Mouse (Mus musculus) embryonic facial prominence, embryonic 12.5 days (tissue): Measurements from ENCODE around the gene Sh3bp2. TPM values are rescaled to one million over a fixed set of nuclear protein-coding genes. Genes with fewer than 3 reads are reported as not detected.
A peak's percentile ranks its signal among the peaks of the same experiment; 100 is the strongest.

ENCODE experiments used
- ATAC-seq: fragments of 200-750 bp; cut with Nextera tagmentation; 2 replicates; pipeline ENCODE4 v1.8.0; 2017; ENCODE audit not compliant: insufficient number of reproducible peaks, insufficient read depth, low FRiP score, low TSS enrichment
- H3K27ac ChIP-seq: fragments of 300-500 bp; sonication (generic); 2 replicates; pipeline ENCODE4 v1.5.1; 2016; ENCODE audit warnings: mild to moderate bottlenecking
- H3K27me3 ChIP-seq: fragments of 300-500 bp; sonication (generic); 2 replicates; pipeline ENCODE4 v1.6.1; 2016; ENCODE audit warnings: mild to moderate bottlenecking, moderate library complexity
- H3K36me3 ChIP-seq: fragments of 300-500 bp; sonication (generic); 2 replicates; pipeline ENCODE4 v1.6.1; 2016; ENCODE audit warnings: mild to moderate bottlenecking
- H3K4me1 ChIP-seq: fragments of 300-500 bp; sonication (generic); 2 replicates; pipeline ENCODE4 v1.6.1; 2016
- H3K4me2 ChIP-seq: fragments of 300-500 bp; sonication (generic); replicated peaks from 2 replicates; pipeline ENCODE4 v1.6.1; 2016; ENCODE audit warnings: mild to moderate bottlenecking, moderate library complexity
- H3K4me3 ChIP-seq: fragments of 300-500 bp; sonication (generic); 2 replicates; pipeline ENCODE4 v1.5.1; 2016; ENCODE audit warnings: mild to moderate bottlenecking
- H3K9ac ChIP-seq: fragments of 300-500 bp; sonication (generic); 2 replicates; pipeline ENCODE4 v1.6.1; 2016; ENCODE audit warnings: mild to moderate bottlenecking, moderate library complexity
- H3K9me3 ChIP-seq: fragments of 300-500 bp; sonication (generic); 2 replicates; pipeline ENCODE4 v1.6.1; 2016; ENCODE audit warnings: mild to moderate bottlenecking, moderate library complexity
- WGBS: fragments of 180-500 bp; shearing (Covaris S2); methylation state at CpG from one replicate; pipeline ENCODE4 v1.1.7; 2016; 5-methylcytosine and 5-hydroxymethylcytosine counted together
- polyA plus RNA-seq: library from polyadenylated mRNA; unstranded; fragments of >200 nt; fragmentation: Nextera tagmentation; extraction: Ambion mirVana; gene quantifications from 2 replicates; pipeline ENCODE4 v1.2.1, GENCODE M21; 2016

The Sh3bp2 gene
- polyA plus RNA-seq = 12.9 and 20.6 TPM in 2 replicates

- Histone ChIP-seq H3K4me2 (peak within 1 kb of the TSS; percentile 56), H3K4me1 (no peaks in the 10 kb centered on the region), H3K9ac (peak within 1 kb of the TSS; percentile 25), H3K9me3 (no peaks in the 10 kb centered on the region), H3K4me3 (peak within 1 kb of the TSS; percentile 41), H3K27ac (no peak within 1 kb of the TSS), H3K36me3 (no peaks in the 10 kb centered on the region), H3K27me3 (0 out of 2 replicates have a peak, but pooled peaks cover 8% of the 10 kb centered on the region)
- WGBS = 4% methylated on average over 38 of the region's 38 CpGs
- peak; percentile 89 for ATAC-seq
These were observed at the start of gene Sh3bp2 for GRCm38 (mm10) chr5:34525663-34526476. Sh3bp2 (plus strand) TSS chr5:34525838.

GRCm38 (mm10) chr5:34480926-34481325 is 44.7 kb upstream of the Sh3bp2 start:
- ATAC-seq = no peak
- Histone ChIP-seq H3K4me2 (no peak overlapping the region), H3K9ac (no peak overlapping the region), H3K36me3 (peaks cover 71% of the 10 kb centered on the region), H3K9me3 (no peaks in the 10 kb centered on the region), H3K4me1 (no peaks in the 10 kb centered on the region), H3K27me3 (no peaks in the 10 kb centered on the region), H3K4me3 (no peak overlapping the region), H3K27ac (no peak overlapping the region)
- WGBS = 84% methylated on average over 3 of the region's 3 CpGs

- 94% methylated on average over 15 of the region's 15 CpGs for WGBS
- H3K36me3 ChIP-seq = peaks cover 48% of the 10 kb centered on the region
- H3K9ac ChIP-seq = no peak overlapping the region
- no peak overlapping the region for H3K4me2 ChIP-seq
- H3K27me3 ChIP-seq = no peaks in the 10 kb centered on the region
- H3K4me1 ChIP-seq = no peaks in the 10 kb centered on the region
- no peak overlapping the region for H3K27ac ChIP-seq
- ATAC-seq = no peak
- H3K4me3 ChIP-seq = no peak overlapping the region
- no peaks in the 10 kb centered on the region for H3K9me3 ChIP-seq
These were observed 39.9 kb upstream of the Sh3bp2 start for GRCm38 (mm10) chr5:34485731-34486130.

- Histone ChIP-seq H3K9me3 (no peaks in the 10 kb centered on the region), H3K9ac (no peak overlapping the region), H3K4me2 (no peak overlapping the region), H3K36me3 (peaks cover 33% of the 10 kb centered on the region), H3K27me3 (no peaks in the 10 kb centered on the region), H3K4me3 (no peak overlapping the region), H3K4me1 (no peaks in the 10 kb centered on the region), H3K27ac (no peak overlapping the region)
- WGBS = 80% methylated on average over 6 of the region's 6 CpGs
- ATAC-seq = no peak
These were observed 38.1 kb upstream of the Sh3bp2 start for GRCm38 (mm10) chr5:34487320-34488090.

- Histone ChIP-seq H3K36me3 (peaks cover 30% of the 10 kb centered on the region), H3K4me3 (no peak overlapping the region), H3K27me3 (no peaks in the 10 kb centered on the region), H3K9ac (no peak overlapping the region), H3K27ac (no peak overlapping the region), H3K4me1 (no peaks in the 10 kb centered on the region), H3K4me2 (no peak overlapping the region), H3K9me3 (no peaks in the 10 kb centered on the region)
- 82% methylated on average over 6 of the region's 6 CpGs for WGBS
- no peak for ATAC-seq
These were observed 36.8 kb upstream of the Sh3bp2 start for GRCm38 (mm10) chr5:34488741-34489417.

GRCm38 (mm10) chr5:34489418-34489787 is 36.2 kb upstream of the Sh3bp2 start:
- H3K4me2 ChIP-seq = no peak overlapping the region
- H3K4me1 ChIP-seq = no peaks in the 10 kb centered on the region
- no peak overlapping the region for H3K4me3 ChIP-seq
- 85% methylated on average over 3 of the region's 3 CpGs for WGBS
- H3K36me3 ChIP-seq = peaks cover 30% of the 10 kb centered on the region
- no peak overlapping the region for H3K9ac ChIP-seq
- ATAC-seq = no peak
- H3K27ac ChIP-seq = no peak overlapping the region
- no peaks in the 10 kb centered on the region for H3K27me3 ChIP-seq
- no peaks in the 10 kb centered on the region for H3K9me3 ChIP-seq

- WGBS = 90% methylated on average over 6 of the region's 6 CpGs
- Histone ChIP-seq H3K36me3 (no peaks in the 10 kb centered on the region), H3K27me3 (no peaks in the 10 kb centered on the region), H3K4me2 (no peak overlapping the region), H3K9ac (no peak overlapping the region), H3K27ac (no peak overlapping the region), H3K4me1 (no peaks in the 10 kb centered on the region), H3K4me3 (no peak overlapping the region), H3K9me3 (no peaks in the 10 kb centered on the region)
- no peak for ATAC-seq
These were observed 28.9 kb upstream of the Sh3bp2 start for GRCm38 (mm10) chr5:34496745-34497144.

- H3K9me3 ChIP-seq = no peaks in the 10 kb centered on the region
- H3K4me2 ChIP-seq = no peak overlapping the region
- 77% methylated on average over 5 of the region's 5 CpGs for WGBS
- H3K27ac ChIP-seq = no peak overlapping the region
- H3K4me1 ChIP-seq = no peaks in the 10 kb centered on the region
- no peaks in the 10 kb centered on the region for H3K36me3 ChIP-seq
- no peak overlapping the region for H3K9ac ChIP-seq
- H3K27me3 ChIP-seq = no peaks in the 10 kb centered on the region
- H3K4me3 ChIP-seq = no peak overlapping the region
- ATAC-seq = no peak
These were observed 24.8 kb upstream of the Sh3bp2 start for GRCm38 (mm10) chr5:34500886-34501285.

GRCm38 (mm10) chr5:34501588-34501987 is 24.1 kb upstream of the Sh3bp2 start:
- Histone ChIP-seq H3K36me3 (no peaks in the 10 kb centered on the region), H3K9ac (no peak overlapping the region), H3K9me3 (no peaks in the 10 kb centered on the region), H3K4me3 (no peak overlapping the region), H3K27ac (no peak overlapping the region), H3K4me1 (no peaks in the 10 kb centered on the region), H3K4me2 (no peak overlapping the region), H3K27me3 (no peaks in the 10 kb centered on the region)
- ATAC-seq = no peak
- 71% methylated on average over 3 of the region's 3 CpGs for WGBS

- no peak overlapping the region for H3K9ac ChIP-seq
- no peak overlapping the region for H3K4me2 ChIP-seq
- H3K9me3 ChIP-seq = no peaks in the 10 kb centered on the region
- H3K27me3 ChIP-seq = no peaks in the 10 kb centered on the region
- no peak overlapping the region for H3K27ac ChIP-seq
- no peak for ATAC-seq
- no peak overlapping the region for H3K4me3 ChIP-seq
- no peaks in the 10 kb centered on the region for H3K4me1 ChIP-seq
- 76% methylated on average over 1 of the region's 1 CpGs for WGBS
- no peaks in the 10 kb centered on the region for H3K36me3 ChIP-seq
These were observed 23.2 kb upstream of the Sh3bp2 start for GRCm38 (mm10) chr5:34502411-34502810.

- Histone ChIP-seq H3K4me1 (no peaks in the 10 kb centered on the region), H3K9me3 (no peaks in the 10 kb centered on the region), H3K4me2 (no peak overlapping the region), H3K4me3 (no peak overlapping the region), H3K36me3 (no peaks in the 10 kb centered on the region), H3K9ac (no peak overlapping the region), H3K27me3 (no peaks in the 10 kb centered on the region), H3K27ac (no peak overlapping the region)
- 86% methylated on average over 6 of the region's 6 CpGs for WGBS
- no peak for ATAC-seq
These were observed 22.8 kb upstream of the Sh3bp2 start for GRCm38 (mm10) chr5:34502821-34503220.
